Mouse (Mus musculus) CH12.LX (cell line): ENCODE measurements around the gene Pde1b. TPM values are rescaled to one million over a fixed set of nuclear protein-coding genes. Genes with fewer than 3 reads are reported as not detected.

Experiments
- DNase-seq: peaks from one replicate; pipeline ENCODE4 v3.0.0-alpha.2; 2013; ENCODE audit errors: extremely low read depth
- H3K27ac ChIP-seq: 2 replicates; pipeline ENCODE4 v1.5.1; 2012; ENCODE audit warnings: low read depth, mild to moderate bottlenecking, control low read depth, moderate library complexity; ENCODE audit not compliant: insufficient read depth
- H3K27me3 ChIP-seq: replicated peaks from 2 replicates; pipeline ENCODE3; 2012; ENCODE audit warnings: inconsistent platforms
- H3K36me3 ChIP-seq, 2 experiments: replicated peaks in 1 of 2; 2 replicates each; pipeline versions ENCODE3 to v1.6.1; 2012; ENCODE audit warnings: inconsistent platforms in 1 of 2, low read length in 1 of 2, mild to moderate bottlenecking in 1 of 2, mixed read lengths in 1 of 2, moderate library complexity in 1 of 2; ENCODE audit not compliant: control insufficient read depth in 1 of 2, insufficient read depth in 1 of 2
- H3K4me1 ChIP-seq, 2 experiments: 2 replicates each; pipeline ENCODE4 v1.6.1; 2012; ENCODE audit warnings: inconsistent platforms in 1 of 2, moderate library complexity in 1 of 2; ENCODE audit not compliant: insufficient read depth in 2 of 2, control insufficient read depth in 1 of 2
- H3K4me2 ChIP-seq: 2 replicates; pipeline ENCODE4 v1.6.1; 2012; ENCODE audit warnings: low read depth, mild to moderate bottlenecking, control low read depth; ENCODE audit not compliant: poor library complexity, insufficient read depth, severe bottlenecking
- H3K4me3 ChIP-seq, 3 experiments: fragments of 150-350 bp in 1 of 3; sonication (generic) in 1 of 3; replicated peaks in 1 of 3; 2 replicates each; pipeline versions ENCODE3 to v1.5.1; 2011 to 2012; ENCODE audit warnings: low read depth in 2 of 3, low read length in 2 of 3, mild to moderate bottlenecking in 2 of 3, moderate library complexity in 2 of 3, control low read depth in 1 of 3, improper control_type of control experiment in 1 of 3, inconsistent platforms in 1 of 3, mixed read lengths in 1 of 3; ENCODE audit not compliant: poor library complexity in 1 of 3
- H3K79me2 ChIP-seq: replicated peaks from 2 replicates; pipeline ENCODE4 v1.6.1; 2012; ENCODE audit warnings: mild to moderate bottlenecking, moderate library complexity; ENCODE audit not compliant: control insufficient read depth, poor library complexity, insufficient read depth, severe bottlenecking; ENCODE audit errors: extremely low read depth
- H3K9ac ChIP-seq: 2 replicates; pipeline ENCODE4 v1.6.1; 2012; ENCODE audit warnings: low read depth, mild to moderate bottlenecking, control low read depth, moderate library complexity; ENCODE audit not compliant: insufficient read depth
- H3K9me3 ChIP-seq: replicated peaks from 2 replicates; pipeline ENCODE3; 2012; ENCODE audit warnings: low read length, inconsistent platforms, mixed read lengths
- BHLHE40 ChIP-seq: IDR thresholded peaks from 2 replicates; pipeline ENCODE4 v1.6.1; 2011; ENCODE audit warnings: mild to moderate bottlenecking, low read depth, low read length, improper control_type of control experiment
- CHD2 ChIP-seq: IDR thresholded peaks from 2 replicates; pipeline ENCODE4 v1.6.1; 2011; ENCODE audit warnings: low read length, improper control_type of control experiment
- ETS1 ChIP-seq: conservative IDR thresholded peaks from 2 replicates; pipeline ENCODE4 v1.6.1; 2012; ENCODE audit warnings: low read depth, mild to moderate bottlenecking, inconsistent platforms, low read length, improper control_type of control experiment, moderate library complexity
- HCFC1 ChIP-seq: IDR thresholded peaks from 2 replicates; pipeline ENCODE4 v1.6.1; 2012; ENCODE audit warnings: low read depth, mild to moderate bottlenecking, inconsistent platforms, low read length, improper control_type of control experiment
- NELFE ChIP-seq: IDR thresholded peaks from 2 replicates; pipeline ENCODE4 v1.6.1; 2011; ENCODE audit warnings: low read depth, low read length, improper control_type of control experiment
- POLR2A ChIP-seq: IDR thresholded peaks from 2 replicates; pipeline ENCODE4 v1.6.1; 2011; ENCODE audit warnings: low read depth, mild to moderate bottlenecking, improper control_type of control experiment, low read length
- RCOR1 ChIP-seq: conservative IDR thresholded peaks from 2 replicates; pipeline ENCODE4 v1.6.1; 2012; ENCODE audit warnings: low read depth, mild to moderate bottlenecking, inconsistent platforms, low read length, improper control_type of control experiment
- SMC3 ChIP-seq: IDR thresholded peaks from 2 replicates; pipeline ENCODE4 v1.6.1; 2011; ENCODE audit warnings: low read depth, low read length, improper control_type of control experiment
- UBTF ChIP-seq: IDR thresholded peaks from 2 replicates; pipeline ENCODE4 v1.6.1; 2012; ENCODE audit warnings: low read depth, mild to moderate bottlenecking, inconsistent platforms, low read length, improper control_type of control experiment, moderate library complexity
- dilution Hi-C: fragments of 300-500 bp; cut with MboI; formaldehyde crosslinking; loops from 2 replicates; pipeline ENCODE4 v1.14.3; 2020; ENCODE audit warnings: low sequenced_read_pairs; ENCODE audit not compliant: extremely low pct_unique_long_range_greater_than_20kb, extremely low pct_ligation_motif_present
- in situ Hi-C: fragments of 300-500 bp; cut with MboI; formaldehyde crosslinking; loops from 3 replicates; pipeline ENCODE4 v1.14.3; 2019; ENCODE audit warnings: low sequenced_read_pairs, low pct_ligation_motif_present, low pct_unique_long_range_greater_than_20kb, mixed read lengths
- polyA plus RNA-seq: library from polyadenylated mRNA; unstranded; fragments of >175 nt; gene quantifications from 2 replicates; pipeline ENCODE4 v1.2.1, GENCODE M21; 2012; ENCODE audit warnings: low read depth; ENCODE audit not compliant: insufficient read length
- total RNA-seq, 2 experiments: library from RNA; depleted of rRNA; stranded (reverse); fragments of 300-350 nt in 1 of 2; fragments of >200 nt in 1 of 2; gene quantifications; 2 replicates each; pipeline ENCODE4 v1.2.3; 2012 to 2014

Gene Pde1b
- total and polyA plus RNA-seq, 3 experiments, result 14.2 to 36.7 (median 15.0) TPM

- TF ChIP-seq POLR2A (no peak), SMC3 (no peak), RCOR1 (no peak), UBTF (no peak), BHLHE40 (no peak), NELFE (no peak), HCFC1 (no peak), ETS1 (no peak), CHD2 (no peak)
- TF ChIP-seq, all 38 proteins: peak for 0
- H3K27ac ChIP-seq, result no peak within 1 kb of the TSS
- no peak for DNase-seq
- no peaks in the 10 kb centered on the region for H3K79me2 ChIP-seq
- no peaks in the 10 kb centered on the region for H3K9me3 ChIP-seq
- peaks cover 0 to 10% of the 10 kb centered on the region in 2 experiments; a peak in 2 of 4 replicates for H3K4me1 ChIP-seq
- dilution Hi-C loops, result no loop called here
- in situ Hi-C loops, result no loop called here
- no peak within 1 kb of the TSS for H3K4me2 ChIP-seq
- no peak within 1 kb of the TSS for H3K4me3 ChIP-seq
- H3K36me3 ChIP-seq, result no peaks in the 10 kb centered on the region
- no peak within 1 kb of the TSS for H3K9ac ChIP-seq
- no peaks in the 10 kb centered on the region for H3K27me3 ChIP-seq
These were observed 62.1 kb downstream of the Pde1b start, which contains the start of gene Glycam1 for GRCm38 (mm10) chr15:103564981-103565380. Gene Glycam1 (minus strand): TSS chr15:103565081.

Other genes with a start within 250 kb of the Pde1b start
- gene Nfe2, start 244.6 kb upstream of the Pde1b start, total RNA-seq (2012; rRNA removed), result 0.13 TPM in 1 of 2 replicates, not detected in the other
- gene Nfe2, start 244.6 kb upstream of the Pde1b start, total RNA-seq (2014; rRNA removed), result not detected in 2 replicates
- gene Nfe2, start 244.6 kb upstream of the Pde1b start, polyA plus RNA-seq, result 0.14 and 0.33 TPM in 2 replicates
- gene Copz1, start 230.3 kb upstream of the Pde1b start, total RNA-seq (2012; rRNA removed), result 80.0 and 97.9 TPM in 2 replicates
- gene Copz1, start 230.3 kb upstream of the Pde1b start, total RNA-seq (2014; rRNA removed), result 135 and 148 TPM in 2 replicates
- gene Copz1, start 230.3 kb upstream of the Pde1b start, polyA plus RNA-seq, result 263 and 271 TPM in 2 replicates
- 0.25 and 0.42 TPM in 2 replicates for gene Gpr84, start 192.4 kb upstream of the Pde1b start, total RNA-seq (2012; rRNA removed)
- 0.26 and 0.66 TPM in 2 replicates for gene Gpr84, start 192.4 kb upstream of the Pde1b start, total RNA-seq (2014; rRNA removed)
- gene Gpr84, start 192.4 kb upstream of the Pde1b start, polyA plus RNA-seq, result 0.79 and 1.4 TPM in 2 replicates
- gene Zfp385a, start 162.9 kb upstream of the Pde1b start, total RNA-seq (2012; rRNA removed), result 2.7 and 3.1 TPM in 2 replicates
- 1.0 and 1.2 TPM in 2 replicates for gene Zfp385a, start 162.9 kb upstream of the Pde1b start, total RNA-seq (2014; rRNA removed)
- gene Zfp385a, start 162.9 kb upstream of the Pde1b start, polyA plus RNA-seq, result 45.2 and 59.9 TPM in 2 replicates
- gene Itga5, start 136.3 kb upstream of the Pde1b start, total RNA-seq (2012; rRNA removed), result 0.17 and 0.21 TPM in 2 replicates
- gene Itga5, start 136.3 kb upstream of the Pde1b start, total RNA-seq (2014; rRNA removed), result 0.07 and 0.28 TPM in 2 replicates
- 1.6 and 1.8 TPM in 2 replicates for gene Itga5, start 136.3 kb upstream of the Pde1b start, polyA plus RNA-seq
- gene Gtsf1, start 72.6 kb upstream of the Pde1b start, total RNA-seq (2012; rRNA removed), result 0.21 TPM in 1 of 2 replicates, not detected in the other
- gene Gtsf1, start 72.6 kb upstream of the Pde1b start, total RNA-seq (2014; rRNA removed), result not detected in 2 replicates
- not detected in 2 replicates for gene Gtsf1, start 72.6 kb upstream of the Pde1b start, polyA plus RNA-seq
- not detected in 2 replicates for gene Gtsf2, start 54.6 kb upstream of the Pde1b start, total RNA-seq (2012; rRNA removed)
- gene Gtsf2, start 54.6 kb upstream of the Pde1b start, total RNA-seq (2014; rRNA removed), result not detected in 2 replicates
- gene Gtsf2, start 54.6 kb upstream of the Pde1b start, polyA plus RNA-seq, result not detected in 2 replicates
- gene Nckap1l, start 49.2 kb upstream of the Pde1b start, total RNA-seq (2012; rRNA removed), result 58.5 and 68.6 TPM in 2 replicates
- gene Nckap1l, start 49.2 kb upstream of the Pde1b start, total RNA-seq (2014; rRNA removed), result 77.7 and 78.2 TPM in 2 replicates
- gene Nckap1l, start 49.2 kb upstream of the Pde1b start, polyA plus RNA-seq, result 102 and 109 TPM in 2 replicates
- 0.21 TPM in 1 of 2 replicates, not detected in the other for gene Ppp1r1a, start 35.0 kb downstream of the Pde1b start, total RNA-seq (2012; rRNA removed)
- not detected in 2 replicates for gene Ppp1r1a, start 35.0 kb downstream of the Pde1b start, total RNA-seq (2014; rRNA removed)
- gene Ppp1r1a, start 35.0 kb downstream of the Pde1b start, polyA plus RNA-seq, result 0.59 and 1.1 TPM in 2 replicates
- not detected in 2 replicates for gene Glycam1, start 62.0 kb downstream of the Pde1b start, total RNA-seq (2012; rRNA removed)
- not detected in 2 replicates for gene Glycam1, start 62.0 kb downstream of the Pde1b start, total RNA-seq (2014; rRNA removed)
- not detected in 2 replicates for gene Glycam1, start 62.0 kb downstream of the Pde1b start, polyA plus RNA-seq